Mouse (Mus musculus): ENCODE measurements around the gene L3mbtl3.

- TF ChIP-seq USF1 (IDR thresholded peaks at IDR 0.05; ENCODE audit: low read depth) (no peak), MYOG (IDR thresholded peaks at IDR 0.05; ENCODE audit: control insufficient read depth in 1 of 3, insufficient read depth in 1 of 3, insufficient read length in 2 of 3, low read depth in 2 of 3) (no peak)
These were observed 17.5 kb downstream of the L3mbtl3 start for GRCm38 (mm10) chr10:26358231-26358630.

Measured in myocyte (in vitro differentiated cells).